Mouse (Mus musculus) adrenal gland, postnatal 14 days (tissue): ENCODE measurements at regions not wholly inside any gene's neighbourhood (a gene's known extent, or its start where the extent isn't known, plus 50 kb on each side); places are given as distances from the start of the nearest gene placed in this dataset.

Source experiments
- DNase-seq: peaks from one replicate; pipeline ENCODE4 v3.0.0; 2021; ENCODE audit warnings: mixed read lengths

GRCm38 (mm10) chr10:84024901-84025300, 302.2 kb downstream of the 1500009L16Rik start:
- DNase-seq = no peak

GRCm38 (mm10) chr10:84026798-84027197, 304.1 kb downstream of the 1500009L16Rik start:
- no peak for DNase-seq

DNA sequence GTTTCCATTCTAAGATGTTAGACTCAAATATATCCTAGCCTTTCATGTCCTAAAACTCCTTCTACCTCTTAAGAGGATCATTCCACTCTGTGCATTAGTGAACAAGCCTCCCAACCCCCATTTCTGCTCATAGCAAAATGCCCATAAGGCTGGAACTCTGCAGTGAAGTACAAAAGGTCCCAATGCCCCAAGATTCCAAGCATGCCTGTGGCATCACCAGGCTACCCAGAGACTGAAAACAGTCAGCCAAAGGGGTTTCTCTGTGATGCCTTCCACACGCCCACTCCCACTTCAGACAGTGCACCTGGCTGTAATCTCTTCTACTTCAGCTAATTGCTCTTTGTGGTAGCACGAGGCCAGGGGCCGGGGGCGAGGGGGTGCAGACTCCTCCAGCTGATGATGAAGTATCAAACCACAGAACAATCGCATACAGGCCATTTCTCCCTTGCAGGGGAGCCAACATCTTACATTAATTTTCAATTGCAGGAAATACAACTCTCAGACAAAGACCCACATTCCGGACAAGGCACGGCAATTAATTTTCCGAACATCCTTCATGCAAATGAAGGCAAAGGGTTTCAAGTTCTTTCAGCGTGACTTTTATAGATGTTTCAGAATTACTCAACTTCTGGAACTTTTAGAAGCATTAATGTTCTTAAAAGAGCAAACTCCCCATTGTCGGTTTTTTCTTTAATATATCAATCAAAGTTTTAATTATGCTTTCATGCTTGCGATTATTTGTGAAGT, 313.6 kb downstream of the 1500009L16Rik start:
- DNase-seq = no peak

- DNase-seq = no peak
Observed at GRCm38 (mm10) chr10:84048706-84049105, 326.0 kb downstream of the 1500009L16Rik start.

DNA sequence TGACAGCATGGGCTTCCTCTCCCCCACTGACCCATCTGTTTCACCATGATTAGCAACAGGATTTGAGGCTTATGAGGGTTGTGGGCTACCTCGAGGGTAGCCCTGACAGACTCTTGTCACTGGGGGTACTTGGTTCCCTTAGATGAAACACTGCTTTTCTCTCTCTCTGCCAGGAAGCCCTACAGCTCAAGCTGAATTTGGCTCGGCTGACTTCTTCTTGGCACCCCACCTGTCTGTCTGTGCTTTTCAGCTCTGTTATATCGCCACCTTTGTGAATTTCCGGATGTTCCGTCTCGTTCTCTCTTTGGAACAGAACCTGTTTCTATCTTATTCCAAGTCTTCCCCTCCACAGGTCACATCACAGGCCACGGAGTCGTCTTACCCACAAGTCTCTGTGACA, 330.0 kb downstream of the 1500009L16Rik start:
- DNase-seq = no peak

- DNase-seq = no peak
Observed at GRCm38 (mm10) chr10:84054551-84055336, 332.1 kb downstream of the 1500009L16Rik start.

- no peak for DNase-seq
Observed at GRCm38 (mm10) chr10:84055402-84056167, 332.9 kb downstream of the 1500009L16Rik start.

DNA sequence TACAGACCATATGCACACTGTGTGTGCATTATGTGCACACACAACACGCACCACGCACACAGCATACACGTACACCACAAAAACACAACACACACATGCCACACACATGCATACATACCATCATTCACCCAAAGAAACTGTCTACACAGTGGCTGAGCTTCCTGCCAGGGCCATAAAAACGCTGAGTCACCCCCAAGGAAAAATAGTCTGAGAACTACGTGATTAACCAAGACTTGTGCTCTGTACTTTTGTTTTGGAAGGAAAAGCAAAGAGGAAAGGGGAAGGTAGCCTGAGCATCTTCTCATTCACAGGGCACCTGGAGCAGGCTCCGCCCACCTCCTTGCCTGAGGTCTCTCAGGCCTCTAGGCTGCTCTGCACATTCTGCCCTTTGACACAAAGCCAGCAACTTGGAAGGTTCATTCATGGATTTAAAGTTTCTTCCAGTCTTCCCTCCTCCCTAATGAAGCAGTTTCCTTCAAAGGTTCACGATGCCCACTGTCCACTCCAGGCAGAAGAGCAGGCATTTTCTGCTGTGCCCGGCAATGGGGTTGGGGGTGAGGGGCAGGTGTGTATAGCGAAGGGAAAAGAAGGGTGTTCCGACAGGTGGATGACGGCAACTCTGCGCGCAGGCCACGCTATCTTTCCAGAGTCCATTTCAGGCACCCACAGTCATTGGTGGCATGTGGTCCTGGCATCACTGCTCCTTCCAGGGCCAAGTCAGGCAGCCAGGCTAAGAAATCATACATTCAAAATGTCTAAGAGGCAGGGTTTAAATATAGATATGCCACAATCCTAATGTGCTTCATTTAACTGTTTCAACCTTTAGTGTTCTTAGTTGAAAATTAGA, 333.9 kb downstream of the 1500009L16Rik start:
- DNase-seq = peak; percentile 47

- DNase-seq = no peak
Observed at GRCm38 (mm10) chr10:84058301-84058700, 335.6 kb downstream of the 1500009L16Rik start.

GRCm38 (mm10) chr10:84059646-84060491, 337.2 kb downstream of the 1500009L16Rik start:
- no peak for DNase-seq

DNA sequence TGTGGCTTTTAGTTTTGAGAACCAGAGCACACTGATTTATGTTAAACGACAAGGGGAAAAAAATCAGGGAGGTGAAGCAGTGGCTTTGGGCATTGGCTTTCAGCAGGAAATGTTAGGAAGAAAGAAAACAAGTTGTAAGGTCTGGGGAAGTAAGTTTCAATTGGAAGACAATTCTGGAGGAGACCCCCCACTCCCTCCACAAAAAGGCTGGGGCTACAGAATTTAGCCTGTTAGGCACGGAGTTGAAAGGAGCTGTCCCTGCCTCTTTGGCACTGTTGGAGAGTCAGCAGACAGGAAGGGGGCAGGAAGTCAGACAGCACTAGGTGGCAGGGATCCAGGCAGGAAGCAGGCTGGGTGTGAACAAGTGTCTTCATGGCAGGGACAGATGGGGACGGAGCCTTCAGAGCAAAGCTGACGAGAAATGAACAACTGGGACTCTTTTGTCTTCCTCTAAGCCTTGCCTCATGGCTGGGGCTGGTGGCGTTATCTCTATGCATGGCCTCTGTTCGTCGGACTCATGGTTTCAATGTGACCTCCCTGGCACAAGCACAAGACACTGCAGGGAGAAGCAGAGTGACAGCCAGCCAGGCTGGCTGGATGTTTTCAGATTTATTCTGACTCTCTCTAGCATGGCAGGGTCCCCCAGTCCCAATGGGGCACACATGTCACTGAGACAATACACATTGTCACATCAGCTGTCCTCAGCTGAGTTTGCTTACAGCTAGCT, 338.0 kb downstream of the 1500009L16Rik start:
- peak; percentile 86 for DNase-seq

DNA sequence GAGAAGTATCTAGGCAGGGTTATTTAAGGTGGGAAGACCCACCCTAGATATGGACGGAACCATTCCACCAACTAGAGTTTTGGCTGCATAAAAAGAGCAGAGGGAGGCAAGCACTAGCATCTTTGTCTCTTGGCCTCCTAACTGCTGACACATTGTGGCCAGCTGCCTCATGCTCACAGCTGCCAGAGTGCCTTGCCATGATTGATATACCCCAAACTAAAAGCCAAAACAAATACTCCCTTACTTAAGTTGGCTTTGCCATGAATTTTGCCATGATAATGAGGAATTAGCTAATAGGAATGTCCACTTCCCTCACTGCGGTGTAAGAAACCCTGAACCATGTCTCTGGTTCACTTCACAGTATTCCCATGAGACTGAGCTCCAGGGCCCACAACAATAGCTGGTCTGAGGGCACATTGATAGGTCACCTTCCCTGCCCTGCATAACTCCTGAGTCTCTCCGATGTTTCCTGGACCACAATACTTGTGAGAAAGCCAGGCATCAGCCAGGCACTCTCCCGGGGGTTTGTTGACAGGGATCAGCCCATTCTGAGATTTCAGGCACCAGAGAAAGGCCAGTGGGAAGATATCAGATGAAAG, 344.5 kb downstream of the 1500009L16Rik start:
- DNase-seq = no peak

DNA sequence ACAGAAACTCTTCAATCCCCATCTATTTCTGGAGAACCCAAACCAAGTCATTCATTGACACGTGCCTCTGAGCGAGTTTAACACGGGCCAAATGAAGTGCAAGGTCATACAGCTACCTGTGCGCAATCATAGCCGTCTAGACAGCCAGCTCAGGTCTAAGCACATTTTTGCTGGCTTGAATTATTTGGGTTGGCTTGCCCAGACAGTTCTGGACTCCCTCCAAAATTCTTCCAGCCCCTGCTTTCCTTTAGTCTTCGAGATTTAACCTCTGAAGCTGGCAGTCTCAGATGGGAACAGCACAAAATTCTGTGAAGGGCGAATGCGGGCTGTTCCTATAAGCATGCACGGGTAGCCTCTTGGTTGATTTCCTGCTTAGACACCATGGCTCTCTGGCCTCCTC, 347.1 kb downstream of the 1500009L16Rik start:
- no peak for DNase-seq

- DNase-seq = no peak
Observed at GRCm38 (mm10) chr10:84072866-84073483, 350.3 kb downstream of the 1500009L16Rik start.

- DNase-seq = no peak
Observed at GRCm38 (mm10) chr10:84075581-84075980, 352.9 kb downstream of the 1500009L16Rik start.

DNA sequence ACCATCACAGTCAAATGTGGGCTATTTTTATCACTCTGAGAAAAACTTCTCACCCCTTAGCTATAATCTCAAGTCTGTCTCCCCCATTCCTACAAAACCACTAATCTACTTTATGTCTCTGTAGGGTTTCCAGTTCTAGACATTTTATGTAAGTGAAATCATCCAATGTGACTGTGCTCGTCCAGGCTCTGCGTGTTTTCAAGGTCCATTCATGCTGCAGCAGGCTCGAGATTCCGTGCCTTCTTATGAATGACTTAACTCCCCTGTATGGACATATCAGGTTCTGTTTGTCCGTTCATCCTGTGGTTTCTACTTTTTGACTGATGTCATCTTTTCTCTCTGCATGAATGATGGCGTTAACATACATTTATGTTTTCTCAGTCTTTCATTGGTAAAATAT, 357.6 kb downstream of the 1500009L16Rik start:
- DNase-seq = no peak

DNA sequence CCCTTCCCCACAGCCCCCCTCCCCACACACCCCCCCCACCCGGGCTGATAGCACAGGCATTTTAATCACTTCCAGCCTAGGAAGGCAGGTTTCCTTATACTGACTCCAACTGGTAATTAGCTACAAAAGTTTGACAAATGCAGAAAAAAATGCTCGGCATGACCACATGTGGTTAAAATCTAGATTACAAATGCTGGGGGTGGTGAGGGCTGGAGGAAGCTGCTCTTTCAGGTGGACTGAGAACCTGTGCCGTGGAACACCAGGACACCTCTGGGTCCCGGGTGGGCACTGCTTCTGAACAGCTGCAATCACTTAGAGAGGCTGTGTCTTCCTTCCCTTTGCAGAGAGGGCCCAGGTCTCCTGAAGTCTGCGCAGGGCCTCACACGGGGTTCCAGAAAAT, 358.7 kb downstream of the Nuak1 start:
- DNase-seq = no peak

- DNase-seq = no peak
Observed at GRCm38 (mm10) chr10:84087528-84087927, 352.9 kb downstream of the Nuak1 start.

DNA sequence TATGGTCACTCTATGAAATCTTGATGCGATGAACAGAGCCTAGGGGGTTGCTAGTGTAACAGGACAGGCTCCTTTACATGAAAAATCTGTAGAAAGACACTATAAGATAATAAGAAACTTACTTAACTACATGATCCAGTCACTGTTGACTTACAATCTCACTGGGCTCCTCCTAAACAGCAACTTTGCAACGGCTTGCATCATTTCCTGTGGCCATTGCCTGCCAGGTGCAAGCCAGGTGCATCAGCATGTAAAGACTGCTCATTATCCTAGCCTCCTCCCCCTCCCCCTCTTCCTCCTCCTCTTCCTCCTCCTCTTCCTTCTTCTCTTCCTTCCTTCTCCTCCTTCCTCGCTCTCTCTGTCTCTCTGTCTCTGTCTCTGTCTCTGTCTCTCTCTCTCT, 352.5 kb downstream of the Nuak1 start:
- DNase-seq = no peak
